Mouse (Mus musculus) liver, postnatal 0 days (tissue): Measurements from ENCODE around the gene Cybrd1. TPM values are rescaled to one million over a fixed set of nuclear protein-coding genes. Genes with fewer than 3 reads are reported as not detected.

Source experiments
- ATAC-seq: fragments of 200-750 bp; cut with Nextera tagmentation; 2 replicates; pipeline ENCODE4 v1.8.0; 2017; ENCODE audit warnings: mild to moderate bottlenecking, moderate library complexity
- DNase-seq: peaks from one replicate; pipeline ENCODE4 v3.0.0-alpha.2; 2016
- H3K27ac ChIP-seq: fragments of 300-500 bp; sonication (generic); 2 replicates; pipeline ENCODE4 v1.5.1; 2014; ENCODE audit warnings: antibody characterized with exemption, moderate library complexity, mild to moderate bottlenecking, low read depth
- H3K27me3 ChIP-seq: fragments of 300-500 bp; sonication (generic); 2 replicates; pipeline ENCODE4 v1.6.1; 2014; ENCODE audit warnings: low read length, control low read depth, mixed read lengths; ENCODE audit not compliant: insufficient read depth
- H3K36me3 ChIP-seq: fragments of 300-500 bp; sonication (generic); replicated peaks from 2 replicates; pipeline ENCODE4 v1.6.1; 2014; ENCODE audit warnings: mild to moderate bottlenecking, control low read depth, low read length, moderate library complexity, mixed read lengths; ENCODE audit not compliant: insufficient read depth
- H3K4me1 ChIP-seq: fragments of 300-500 bp; sonication (generic); 2 replicates; pipeline ENCODE4 v1.6.1; 2014; ENCODE audit warnings: antibody characterized with exemption, mild to moderate bottlenecking, control low read depth; ENCODE audit not compliant: insufficient read depth
- H3K4me2 ChIP-seq: fragments of 300-500 bp; sonication (generic); 2 replicates; pipeline ENCODE4 v1.6.1; 2014; ENCODE audit warnings: low read depth, mild to moderate bottlenecking, low read length, moderate library complexity, mixed read lengths
- H3K4me3 ChIP-seq: fragments of 300-500 bp; sonication (generic); 2 replicates; pipeline ENCODE4 v1.5.1; 2014; ENCODE audit warnings: low read depth, low read length
- H3K9ac ChIP-seq: fragments of 300-500 bp; sonication (generic); replicated peaks from 2 replicates; pipeline ENCODE4 v1.6.1; 2014; ENCODE audit warnings: mild to moderate bottlenecking, moderate library complexity
- H3K9me3 ChIP-seq: fragments of 300-500 bp; sonication (generic); 2 replicates; pipeline ENCODE4 v1.6.1; 2016; ENCODE audit warnings: mild to moderate bottlenecking, control low read depth, low read length, mixed read lengths
- CTCF ChIP-seq: sonication (generic); IDR thresholded peaks from 2 replicates; pipeline ENCODE4 v1.5.1; 2016; ENCODE audit warnings: antibody characterized with exemption, low read depth
- EP300 ChIP-seq: IDR thresholded peaks from 2 replicates; pipeline ENCODE4 v1.6.1; 2016; ENCODE audit warnings: antibody characterized with exemption, low read depth, mild to moderate bottlenecking
- WGBS: fragments of 180-500 bp; shearing (Covaris S2); extraction: QIAGEN DNeasy Blood & Tissue Kit; methylation state at CpG from one replicate; pipeline ENCODE4 v1.1.7; 2014; ENCODE audit not compliant: insufficient replicate concordance; 5-methylcytosine and 5-hydroxymethylcytosine counted together
- polyA plus RNA-seq: library from polyadenylated mRNA; unstranded; fragments of >200 nt; fragmentation: Nextera tagmentation; extraction: Ambion mirVana; gene quantifications from 2 replicates; pipeline ENCODE4 v1.2.1, GENCODE M21; 2015

The Cybrd1 gene
- polyA plus RNA-seq, 1 experiment from 2014 or later, result 0.22 TPM

GRCm38 (mm10) chr2:71121406-71121805, 3.7 kb downstream of the Cybrd1 start:
- no peak for ATAC-seq
- no peak for TF ChIP-seq CTCF
- no peak for TF ChIP-seq EP300
- WGBS, result 42% methylated on average over 5 of the region's 5 CpGs

GRCm38 (mm10) chr2:71122268-71123029, 4.7 kb downstream of the Cybrd1 start:
- TF ChIP-seq CTCF, result no peak
- TF ChIP-seq EP300, result no peak
- H3K9me3 ChIP-seq, result no peaks in the 10 kb centered on the region
- H3K4me1 ChIP-seq, result peaks cover 7% of the 10 kb centered on the region
- no peak overlapping the region for H3K4me3 ChIP-seq
- no peak overlapping the region for H3K4me2 ChIP-seq
- ATAC-seq (no peak), DNase-seq (no peak)
- peaks cover 17% of the 10 kb centered on the region for H3K27me3 ChIP-seq
- no peak overlapping the region for H3K9ac ChIP-seq
- H3K36me3 ChIP-seq, result no peaks in the 10 kb centered on the region
- 79% methylated on average over 13 of the region's 13 CpGs for WGBS
- no peak overlapping the region for H3K27ac ChIP-seq

More at GRCm38 (mm10) chr2:71121406-71121805, 3.7 kb downstream of the Cybrd1 start:
- Histone ChIP-seq H3K27me3 (peaks cover 17% of the 10 kb centered on the region), H3K4me3 (no peak overlapping the region), H3K9ac (no peak overlapping the region), H3K9me3 (no peaks in the 10 kb centered on the region), H3K4me2 (no peak overlapping the region), H3K36me3 (no peaks in the 10 kb centered on the region), H3K4me1 (peaks cover 7% of the 10 kb centered on the region), H3K27ac (no peak overlapping the region)
- DNase-seq, result no peak

- Histone ChIP-seq H3K27ac (no peak overlapping the region), H3K4me3 (no peak overlapping the region), H3K4me2 (no peak overlapping the region), H3K4me1 (peaks cover 3% of the 10 kb centered on the region; the same call in 1 of the 2 replicates), H3K9me3 (no peaks in the 10 kb centered on the region), H3K27me3 (peaks cover 10% of the 10 kb centered on the region), H3K9ac (no peak overlapping the region), H3K36me3 (no peaks in the 10 kb centered on the region)
- no peak for DNase-seq
- WGBS, result 68% methylated on average over 2 of the region's 2 CpGs
- ATAC-seq, result no peak
- TF ChIP-seq EP300, result no peak
- no peak for TF ChIP-seq CTCF
Observed at GRCm38 (mm10) chr2:71123591-71123990, 5.9 kb downstream of the Cybrd1 start.

GRCm38 (mm10) chr2:71127779-71128534, 10.2 kb downstream of the Cybrd1 start:
- H3K9ac ChIP-seq, result no peak overlapping the region
- DNase-seq (no peak), ATAC-seq (no peak)
- H3K4me3 ChIP-seq, result no peak overlapping the region
- H3K9me3 ChIP-seq, result no peaks in the 10 kb centered on the region
- H3K4me2 ChIP-seq, result no peak overlapping the region
- TF ChIP-seq CTCF (no peak), EP300 (no peak)
- H3K4me1 ChIP-seq, result peaks cover 3% of the 10 kb centered on the region; the same call in 1 of the 2 replicates
- 49% methylated on average over 10 of the region's 10 CpGs for WGBS
- H3K36me3 ChIP-seq, result no peaks in the 10 kb centered on the region
- no peaks in the 10 kb centered on the region for H3K27me3 ChIP-seq
- H3K27ac ChIP-seq, result no peak overlapping the region

GRCm38 (mm10) chr2:71130366-71130765, 12.6 kb downstream of the Cybrd1 start:
- H3K36me3 ChIP-seq, result no peaks in the 10 kb centered on the region
- DNase-seq, result no peak
- 85% methylated on average over 2 of the region's 2 CpGs for WGBS

DNA sequence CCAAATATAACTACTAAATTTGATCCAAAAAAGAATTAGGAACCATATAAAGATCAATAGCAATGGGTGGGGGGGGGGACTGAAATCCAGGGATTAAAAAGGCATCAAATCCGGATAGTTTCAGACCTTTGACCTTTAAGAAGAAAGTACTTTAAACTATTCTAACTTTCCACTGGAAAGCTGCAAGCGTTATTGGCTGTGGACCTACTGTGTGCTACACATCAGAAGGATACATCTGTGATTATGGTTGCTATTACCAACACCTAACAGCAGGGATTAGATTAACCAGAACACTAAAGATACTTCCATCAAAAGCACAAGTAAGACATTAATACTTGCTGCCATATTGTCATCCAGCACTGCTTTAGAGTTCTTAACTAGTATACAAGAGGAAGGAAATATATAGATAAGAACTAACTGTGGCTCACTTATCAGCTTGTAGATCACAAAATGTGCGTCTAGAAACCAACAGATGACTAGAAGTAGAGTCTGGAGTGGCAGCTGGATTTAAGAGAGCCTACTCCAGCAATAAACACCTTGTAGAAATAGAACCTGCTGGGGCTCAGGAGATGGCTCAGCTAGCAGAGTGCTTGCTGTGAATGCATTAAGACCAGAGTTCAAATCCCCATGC, 14.3 kb downstream of the Cybrd1 start:
- Histone ChIP-seq H3K4me3 (no peak overlapping the region), H3K27ac (no peak overlapping the region), H3K9ac (no peak overlapping the region), H3K4me2 (no peak overlapping the region), H3K36me3 (no peaks in the 10 kb centered on the region), H3K4me1 (no peaks in the 10 kb centered on the region), H3K27me3 (no peaks in the 10 kb centered on the region), H3K9me3 (no peaks in the 10 kb centered on the region)
- TF ChIP-seq CTCF, result no peak
- no peak for TF ChIP-seq EP300
- WGBS, result 59% methylated on average over 3 of the region's 3 CpGs
- DNase-seq (no peak), ATAC-seq (no peak)

More at GRCm38 (mm10) chr2:71130366-71130765, 12.6 kb downstream of the Cybrd1 start:
- TF ChIP-seq CTCF, result no peak
- TF ChIP-seq EP300, result no peak
- Histone ChIP-seq H3K9ac (no peak overlapping the region), H3K4me2 (no peak overlapping the region), H3K9me3 (no peaks in the 10 kb centered on the region), H3K27ac (no peak overlapping the region), H3K27me3 (no peaks in the 10 kb centered on the region), H3K4me3 (no peak overlapping the region), H3K4me1 (peaks cover 3% of the 10 kb centered on the region; the same call in 1 of the 2 replicates)
- no peak for ATAC-seq
